Mouse (Mus musculus) spleen, adult 2 months (tissue): ENCODE measurements around the gene Shc1.

ENCODE experiments used
- CTCF ChIP-seq: fragments of 200-500 bp; IDR thresholded peaks from 2 replicates; pipeline ENCODE4 v1.5.1; 2011; ENCODE audit warnings: mild to moderate bottlenecking, inconsistent platforms; ENCODE audit not compliant: insufficient read depth, insufficient read length, insufficient replicate concordance; ENCODE audit errors: extremely low read depth
- POLR2A ChIP-seq: fragments of 200-500 bp; IDR thresholded peaks from 2 replicates; pipeline ENCODE4 v1.6.1; 2011; ENCODE audit warnings: low read depth, low read length, inconsistent platforms

- TF ChIP-seq POLR2A, result peak; percentile 48
- TF ChIP-seq CTCF, result no peak
Observed at GRCm38 (mm10) chr3:89430171-89431159, 12.2 kb downstream of the Shc1 start, which contains the start of gene Pygo2.
